Mouse (Mus musculus): ENCODE measurements around the gene Hist1h1d. TPM values are rescaled to one million over a fixed set of nuclear protein-coding genes. Genes with fewer than 3 reads are reported as not detected.
A peak's percentile ranks its signal among the peaks of the same experiment; 100 is the strongest.
"Not testable (repeated sequence)": the region's sequence is repeated elsewhere in the genome, so short reads cannot be mapped to it uniquely, and the experiment has no call there.

Gene Hist1h1d
- total and polyA plus RNA-seq, 3 experiments = 0.04 to 0.91 (median 0.86) TPM

DNA sequence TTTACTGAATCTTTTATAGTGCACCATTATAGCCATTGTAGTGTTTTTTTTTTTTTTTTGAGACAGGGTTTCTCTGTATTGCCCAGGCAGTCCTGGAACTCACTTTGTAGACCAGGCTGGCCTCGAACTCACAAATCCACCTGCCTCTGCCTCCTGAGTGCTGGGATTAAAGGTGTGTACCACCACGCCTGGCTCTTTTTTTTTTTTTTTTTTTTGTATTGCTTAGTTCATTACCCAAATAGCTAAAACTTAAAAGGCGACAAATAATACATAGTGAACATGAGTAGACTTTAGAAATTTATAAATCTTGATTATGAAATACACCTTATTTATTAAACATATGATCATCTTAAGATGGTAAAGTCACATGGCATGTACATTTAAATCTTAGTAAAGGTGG is 11.6 kb upstream of the Hist1h1d start:
- no peaks in the 10 kb centered on the region for H3K79me2 ChIP-seq (replicated peaks; ENCODE audit: control insufficient read depth, insufficient read depth, low read length)
- no peaks in the 10 kb centered on the region; the same call in 1 of the 2 replicates for H3K4me1 ChIP-seq (ENCODE audit: control insufficient read depth, insufficient read depth, low read length)
- intact Hi-C loops (cut with DNase I) = no loop called here
- H3K4me3 ChIP-seq = no peak overlapping the region
- TF ChIP-seq POLR2A (IDR thresholded peaks at IDR 0.05; ENCODE audit: insufficient read depth, low read depth, low read length) (no peak), EP300 (IDR thresholded peaks at IDR 0.05; ENCODE audit: insufficient read depth, low read depth, low read length) (no peak), CTCF (IDR thresholded peaks at IDR 0.05) (no peak)
- H3K36me3 ChIP-seq (ENCODE audit: control insufficient read depth, insufficient read depth, low read length) = no peaks in the 10 kb centered on the region
- DNase-seq = no peak
- no peak overlapping the region for H3K9ac ChIP-seq (ENCODE audit: low read depth, low read length)
- no peak overlapping the region for H3K27ac ChIP-seq
- no peaks in the 10 kb centered on the region for H3K27me3 ChIP-seq (ENCODE audit: control insufficient read depth, insufficient read depth, low read length)
- 89% methylated on average over 3 of the region's 3 CpGs for WGBS

DNA sequence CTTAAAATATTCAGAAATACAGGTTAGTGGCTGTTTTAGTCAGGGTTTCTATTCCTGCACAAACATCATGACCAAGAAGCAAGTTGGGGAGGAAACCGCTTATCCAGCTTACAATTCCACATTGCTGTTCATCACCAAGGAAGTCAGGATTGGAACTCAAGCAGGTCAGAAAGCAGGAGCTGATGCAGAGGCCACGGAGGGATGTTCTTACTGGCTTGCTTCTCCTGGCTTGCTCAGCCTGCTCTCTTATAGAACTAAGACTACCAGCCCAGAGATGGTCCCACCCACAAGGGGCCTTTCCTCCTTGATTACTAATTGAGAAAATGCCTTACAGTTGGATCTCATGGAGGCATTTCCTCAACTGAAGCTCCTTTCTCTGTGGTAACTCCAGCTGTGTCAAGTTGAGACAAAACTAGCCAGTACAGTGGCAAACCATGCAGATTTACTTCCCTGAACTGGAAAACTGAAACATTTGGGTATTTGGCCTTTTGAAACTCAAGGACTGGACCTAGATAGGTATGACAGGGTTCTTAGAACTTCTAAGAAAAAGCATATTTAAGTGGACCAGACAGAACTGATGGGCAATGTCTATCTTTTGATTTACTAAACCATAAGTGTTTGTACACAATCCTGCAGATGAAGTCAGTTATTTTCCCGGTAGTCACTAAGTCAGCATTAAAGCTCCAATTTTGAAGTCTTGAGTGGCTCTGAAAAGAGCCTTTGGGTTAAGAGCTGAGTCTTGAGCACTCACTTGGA is 10.7 kb upstream of the Hist1h1d start:
- DNase-seq; intact Hi-C loops (cut with DNase I): not testable (repeated sequence)
- 16% methylated on average over 3 of the region's 3 CpGs for WGBS

DNA sequence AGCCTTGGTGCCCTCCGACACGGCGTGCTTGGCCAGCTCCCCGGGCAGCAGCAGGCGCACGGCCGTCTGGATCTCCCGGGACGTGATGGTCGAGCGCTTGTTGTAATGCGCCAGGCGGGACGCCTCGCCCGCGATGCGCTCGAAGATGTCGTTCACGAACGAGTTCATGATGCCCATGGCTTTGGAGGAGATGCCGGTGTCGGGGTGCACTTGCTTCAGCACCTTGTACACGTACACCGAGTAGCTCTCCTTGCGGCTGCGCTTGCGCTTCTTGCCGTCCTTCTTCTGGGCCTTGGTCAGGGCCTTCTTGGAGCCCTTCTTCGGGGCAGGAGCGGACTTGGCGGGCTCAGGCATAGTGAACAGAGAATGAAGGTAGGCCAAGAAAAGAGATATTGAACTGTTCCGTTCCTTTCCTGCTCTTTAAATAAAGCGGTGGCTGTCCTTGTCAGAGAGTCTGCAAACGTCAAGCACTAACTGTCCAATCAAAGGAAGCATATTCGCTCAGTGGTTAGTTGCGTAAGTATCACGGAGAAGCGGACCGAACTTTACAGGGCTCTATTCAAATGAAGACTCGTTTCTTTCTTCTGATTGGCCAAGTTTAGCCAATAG is 10.0 kb upstream of the Hist1h1d start, which contains the start of gene Hist1h2bh:
Gene Hist1h2bh, minus strand, starts transcription at position 394 of the 609 bp plus-strand sequence.
- H3K27me3 ChIP-seq (ENCODE audit: control insufficient read depth, insufficient read depth, low read length); H3K36me3 ChIP-seq (ENCODE audit: control insufficient read depth, insufficient read depth, low read length); intact Hi-C loops (cut with DNase I); H3K4me1 ChIP-seq (ENCODE audit: control insufficient read depth, insufficient read depth, low read length); H3K79me2 ChIP-seq (replicated peaks; ENCODE audit: control insufficient read depth, insufficient read depth, low read length): not testable (repeated sequence)
- Histone ChIP-seq H3K9ac (ENCODE audit: low read depth, low read length) (peak within 1 kb of the TSS; percentile 54), H3K27ac (peak within 1 kb of the TSS; percentile 84), H3K4me3 (peak within 1 kb of the TSS; percentile 81)
- peak; percentile 65 for TF ChIP-seq POLR2A (IDR thresholded peaks at IDR 0.05; ENCODE audit: insufficient read depth, low read depth, low read length)
- peak; percentile 69 to 79 for DNase-seq
- under 1% methylated on average over 42 of the region's 42 CpGs for WGBS

More for the DNA sequence above, 10.7 kb upstream of the Hist1h1d start:
- not testable (repeated sequence) for H3K79me2 ChIP-seq (replicated peaks; ENCODE audit: control insufficient read depth, insufficient read depth, low read length); H3K27me3 ChIP-seq (ENCODE audit: control insufficient read depth, insufficient read depth, low read length); H3K4me1 ChIP-seq (ENCODE audit: control insufficient read depth, insufficient read depth, low read length); H3K27ac ChIP-seq; H3K36me3 ChIP-seq (ENCODE audit: control insufficient read depth, insufficient read depth, low read length)
- H3K9ac ChIP-seq (ENCODE audit: low read depth, low read length) = peak overlapping the region; percentile 54
- H3K4me3 ChIP-seq = peak overlapping the region; percentile 81

DNA sequence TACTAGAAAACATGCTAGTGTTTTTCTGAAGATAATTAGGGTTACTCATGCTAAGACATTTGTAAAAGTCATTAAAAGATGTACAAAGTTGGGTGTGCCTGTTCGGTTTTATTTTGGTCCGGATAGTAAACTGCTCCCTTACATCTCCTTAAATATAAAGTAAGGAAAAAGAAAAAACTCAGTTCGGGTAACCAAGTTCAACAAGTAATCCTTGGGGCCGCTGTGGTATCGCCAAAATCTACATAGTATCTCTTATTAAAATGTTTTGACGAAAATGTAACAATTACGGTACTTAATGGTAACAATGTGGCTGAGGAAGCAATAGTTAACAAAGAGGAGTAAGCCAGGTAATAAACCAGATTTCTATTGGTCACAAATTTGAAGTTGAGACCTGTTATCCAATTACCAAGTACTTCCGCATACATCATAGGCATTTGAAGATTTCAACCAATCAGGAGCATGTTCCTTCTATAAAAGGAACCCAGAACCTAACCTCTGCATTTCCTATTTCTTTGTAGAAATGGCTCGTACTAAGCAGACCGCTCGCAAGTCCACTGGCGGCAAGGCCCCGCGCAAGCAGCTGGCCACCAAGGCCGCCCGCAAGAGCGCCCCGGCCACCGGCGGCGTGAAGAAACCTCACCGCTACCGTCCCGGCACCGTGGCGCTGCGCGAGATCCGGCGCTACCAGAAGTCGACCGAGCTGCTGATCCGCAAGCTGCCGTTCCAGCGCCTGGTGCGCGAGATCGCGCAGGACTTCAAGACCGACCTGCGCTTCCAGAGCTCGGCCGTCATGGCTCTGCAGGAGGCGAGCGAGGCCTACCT is 8.9 kb upstream of the Hist1h1d start, which contains the start of gene Hist1h3f:
Gene Hist1h3f, plus strand, starts transcription at position 88 of the 822 bp plus-strand sequence.
- no peaks in the 10 kb centered on the region for H3K36me3 ChIP-seq (ENCODE audit: control insufficient read depth, insufficient read depth, low read length)
- H3K4me1 ChIP-seq (ENCODE audit: control insufficient read depth, insufficient read depth, low read length) = no peaks in the 10 kb centered on the region; the same call in 1 of the 2 replicates
- H3K4me3 ChIP-seq = peak within 1 kb of the TSS; percentile 81
- H3K79me2 ChIP-seq (replicated peaks; ENCODE audit: control insufficient read depth, insufficient read depth, low read length) = no peaks in the 10 kb centered on the region
- H3K27ac ChIP-seq = peak within 1 kb of the TSS; percentile 84
- TF ChIP-seq CTCF (IDR thresholded peaks at IDR 0.05) (no peak), POLR2A (IDR thresholded peaks at IDR 0.05; ENCODE audit: insufficient read depth, low read depth, low read length) (peak; percentile 95), EP300 (IDR thresholded peaks at IDR 0.05; ENCODE audit: insufficient read depth, low read depth, low read length) (no peak)
- under 1% methylated on average over 30 of the region's 45 CpGs for WGBS
- intact Hi-C loops (cut with DNase I) = loop anchor here (2.0 kb wide), 1 partner anchor 13 kb away; the partner anchor contains the start of gene Hist1h4h
- no peaks in the 10 kb centered on the region for H3K27me3 ChIP-seq (ENCODE audit: control insufficient read depth, insufficient read depth, low read length)
- H3K9ac ChIP-seq (ENCODE audit: low read depth, low read length) = peak within 1 kb of the TSS; percentile 95
- peak; percentile 78 to 80 for DNase-seq

DNA sequence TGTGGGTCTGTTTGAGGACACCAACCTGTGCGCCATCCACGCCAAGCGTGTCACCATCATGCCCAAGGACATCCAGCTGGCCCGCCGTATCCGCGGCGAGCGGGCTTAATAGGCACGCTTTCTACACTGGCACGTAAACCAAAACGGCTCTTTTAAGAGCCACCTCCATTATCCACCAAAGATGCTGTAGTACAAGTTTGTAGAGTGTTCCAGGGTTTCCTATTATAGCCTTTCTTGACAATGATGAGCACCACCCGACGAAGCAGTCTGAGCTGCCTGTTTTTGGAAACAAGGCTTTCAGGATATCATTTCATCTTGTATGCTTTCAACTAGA is 8.3 kb upstream of the Hist1h1d start:
- WGBS = 0% methylated on average over 13 of the region's 14 CpGs
- not testable (repeated sequence) for H3K4me1 ChIP-seq (ENCODE audit: control insufficient read depth, insufficient read depth, low read length); H3K27ac ChIP-seq; H3K79me2 ChIP-seq (replicated peaks; ENCODE audit: control insufficient read depth, insufficient read depth, low read length); H3K36me3 ChIP-seq (ENCODE audit: control insufficient read depth, insufficient read depth, low read length); H3K27me3 ChIP-seq (ENCODE audit: control insufficient read depth, insufficient read depth, low read length); DNase-seq
- peak overlapping the region; percentile 81 for H3K4me3 ChIP-seq
- intact Hi-C loops (cut with DNase I) = loop anchor here (2.0 kb wide), 1 partner anchor 14 kb away; the partner anchor contains the start of gene Hist1h4h
- H3K9ac ChIP-seq (ENCODE audit: low read depth, low read length) = peak overlapping the region; percentile 60

DNA sequence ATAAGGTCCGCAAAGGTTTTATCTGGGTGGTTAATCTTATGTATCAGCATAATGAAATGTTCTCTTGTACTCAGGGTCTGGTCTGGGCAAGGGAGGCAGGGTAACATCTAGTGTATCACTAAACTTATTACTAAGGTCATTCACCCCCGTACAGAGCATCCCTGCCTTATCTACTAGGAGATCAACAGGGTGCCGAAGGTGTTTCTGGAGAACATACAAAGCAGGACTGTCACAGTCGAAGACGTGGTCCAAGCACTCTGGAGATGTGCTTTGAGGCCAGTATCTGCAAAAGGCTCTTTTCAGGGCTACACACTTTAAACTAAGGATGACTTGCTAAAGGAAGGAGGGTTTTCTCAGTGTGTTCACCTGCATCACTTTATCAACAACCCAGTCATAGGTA is 6.4 kb upstream of the Hist1h1d start:
- Histone ChIP-seq H3K27ac (no peak overlapping the region), H3K79me2 (replicated peaks; ENCODE audit: control insufficient read depth, insufficient read depth, low read length) (no peaks in the 10 kb centered on the region), H3K36me3 (ENCODE audit: control insufficient read depth, insufficient read depth, low read length) (no peaks in the 10 kb centered on the region), H3K4me1 (ENCODE audit: control insufficient read depth, insufficient read depth, low read length) (no peaks in the 10 kb centered on the region; the same call in 1 of the 2 replicates), H3K9ac (ENCODE audit: low read depth, low read length) (no peak overlapping the region), H3K27me3 (ENCODE audit: control insufficient read depth, insufficient read depth, low read length) (no peaks in the 10 kb centered on the region), H3K4me3 (no peak overlapping the region)
- DNase-seq = no peak
- no peak for TF ChIP-seq POLR2A (IDR thresholded peaks at IDR 0.05; ENCODE audit: insufficient read depth, low read depth, low read length)
- no peak for TF ChIP-seq EP300 (IDR thresholded peaks at IDR 0.05; ENCODE audit: insufficient read depth, low read depth, low read length)
- no peak for TF ChIP-seq CTCF (IDR thresholded peaks at IDR 0.05)
- 81% methylated on average over 5 of the region's 5 CpGs for WGBS
- intact Hi-C loops (cut with DNase I) = no loop called here
